Mouse (Mus musculus) mature B cell (primary cell): ENCODE results near the gene Gm3238.
"Not testable (repeated sequence)": the region's sequence is repeated elsewhere in the genome, so short reads cannot be mapped to it uniquely, and the experiment has no call there.

ENCODE experiments used
- in situ Hi-C: fragments of 300-500 bp; cut with MboI; formaldehyde crosslinking; loops from 2 replicates; pipeline ENCODE4 v1.14.3; 2019

Gene Gm3238

GRCm38 (mm10) chr10:77771225-77771624, at the start of gene Gm3238:
TSS of gene Gm3238 (minus strand) at chr10:77771325.
- in situ Hi-C loops = not testable (repeated sequence)

- in situ Hi-C loops = no loop called here
Observed at GRCm38 (mm10) chr10:77819203-77819602, 48.1 kb upstream of the Gm3238 start.

GRCm38 (mm10) chr10:77818523-77818922, 47.4 kb upstream of the Gm3238 start:
- in situ Hi-C loops = no loop called here

- in situ Hi-C loops = no loop called here
Observed at GRCm38 (mm10) chr10:77815514-77815913, 44.4 kb upstream of the Gm3238 start.

GRCm38 (mm10) chr10:77814382-77814781, 43.3 kb upstream of the Gm3238 start, which contains the start of gene Gm2696:
TSS of gene Gm2696 (plus strand) at chr10:77814682.
- in situ Hi-C loops = no loop called here

GRCm38 (mm10) chr10:77811743-77812142, 40.6 kb upstream of the Gm3238 start, which contains the start of gene Gm9507:
TSS of gene Gm9507 (minus strand) at chr10:77811843.
- in situ Hi-C loops = no loop called here

GRCm38 (mm10) chr10:77804095-77804494, 33.0 kb upstream of the Gm3238 start:
- in situ Hi-C loops = no loop called here

- in situ Hi-C loops = no loop called here
Observed at GRCm38 (mm10) chr10:77798921-77799508, 27.9 kb upstream of the Gm3238 start, which contains the start of gene Gm19668. TSS of gene Gm19668 (minus strand) at chr10:77799133.

GRCm38 (mm10) chr10:77798164-77798920, 27.2 kb upstream of the Gm3238 start:
- in situ Hi-C loops = not testable (repeated sequence)

- in situ Hi-C loops = no loop called here
Observed at GRCm38 (mm10) chr10:77797677-77798076, 26.6 kb upstream of the Gm3238 start.

GRCm38 (mm10) chr10:77794976-77795375, 23.9 kb upstream of the Gm3238 start, which contains the start of gene Gm9639:
TSS of gene Gm9639 (minus strand) at chr10:77795076.
- in situ Hi-C loops = no loop called here

GRCm38 (mm10) chr10:77788621-77789020, 17.5 kb upstream of the Gm3238 start:
- in situ Hi-C loops = no loop called here

GRCm38 (mm10) chr10:77787876-77788275, 16.8 kb upstream of the Gm3238 start, which contains the start of gene Gm7137:
TSS of gene Gm7137 (minus strand) at chr10:77788200.
- in situ Hi-C loops = not testable (repeated sequence)

- in situ Hi-C loops = not testable (repeated sequence)
Observed at GRCm38 (mm10) chr10:77783396-77783795, 12.3 kb upstream of the Gm3238 start.

- in situ Hi-C loops = not testable (repeated sequence)
Observed at GRCm38 (mm10) chr10:77782442-77782841, 11.3 kb upstream of the Gm3238 start, which contains the start of gene Gm3250. TSS of gene Gm3250 (minus strand) at chr10:77782542.

GRCm38 (mm10) chr10:77776844-77777243, 5.7 kb upstream of the Gm3238 start, which contains the start of gene Gm7138:
TSS of gene Gm7138 (minus strand) at chr10:77776944.
- in situ Hi-C loops = not testable (repeated sequence)

GRCm38 (mm10) chr10:77772142-77772541, 1.0 kb upstream of the Gm3238 start:
- in situ Hi-C loops = not testable (repeated sequence)

GRCm38 (mm10) chr10:77769727-77770126, 1.4 kb downstream of the Gm3238 start:
- in situ Hi-C loops = no loop called here

- in situ Hi-C loops = not testable (repeated sequence)
Observed at GRCm38 (mm10) chr10:77759582-77759981, 11.5 kb downstream of the Gm3238 start, which contains the start of gene Gm3233. TSS of gene Gm3233 (minus strand) at chr10:77759682.

- in situ Hi-C loops = no loop called here
Observed at GRCm38 (mm10) chr10:77753448-77753847, 17.7 kb downstream of the Gm3238 start.

GRCm38 (mm10) chr10:77752312-77752711, 18.8 kb downstream of the Gm3238 start:
- in situ Hi-C loops = not testable (repeated sequence)

GRCm38 (mm10) chr10:77751254-77751653, 19.9 kb downstream of the Gm3238 start, which contains the start of gene Gm9736:
TSS of gene Gm9736 (minus strand) at chr10:77751354.
- in situ Hi-C loops = not testable (repeated sequence)

GRCm38 (mm10) chr10:77750686-77751085, 20.4 kb downstream of the Gm3238 start:
- in situ Hi-C loops = not testable (repeated sequence)
